In the genomic region with DNA sequence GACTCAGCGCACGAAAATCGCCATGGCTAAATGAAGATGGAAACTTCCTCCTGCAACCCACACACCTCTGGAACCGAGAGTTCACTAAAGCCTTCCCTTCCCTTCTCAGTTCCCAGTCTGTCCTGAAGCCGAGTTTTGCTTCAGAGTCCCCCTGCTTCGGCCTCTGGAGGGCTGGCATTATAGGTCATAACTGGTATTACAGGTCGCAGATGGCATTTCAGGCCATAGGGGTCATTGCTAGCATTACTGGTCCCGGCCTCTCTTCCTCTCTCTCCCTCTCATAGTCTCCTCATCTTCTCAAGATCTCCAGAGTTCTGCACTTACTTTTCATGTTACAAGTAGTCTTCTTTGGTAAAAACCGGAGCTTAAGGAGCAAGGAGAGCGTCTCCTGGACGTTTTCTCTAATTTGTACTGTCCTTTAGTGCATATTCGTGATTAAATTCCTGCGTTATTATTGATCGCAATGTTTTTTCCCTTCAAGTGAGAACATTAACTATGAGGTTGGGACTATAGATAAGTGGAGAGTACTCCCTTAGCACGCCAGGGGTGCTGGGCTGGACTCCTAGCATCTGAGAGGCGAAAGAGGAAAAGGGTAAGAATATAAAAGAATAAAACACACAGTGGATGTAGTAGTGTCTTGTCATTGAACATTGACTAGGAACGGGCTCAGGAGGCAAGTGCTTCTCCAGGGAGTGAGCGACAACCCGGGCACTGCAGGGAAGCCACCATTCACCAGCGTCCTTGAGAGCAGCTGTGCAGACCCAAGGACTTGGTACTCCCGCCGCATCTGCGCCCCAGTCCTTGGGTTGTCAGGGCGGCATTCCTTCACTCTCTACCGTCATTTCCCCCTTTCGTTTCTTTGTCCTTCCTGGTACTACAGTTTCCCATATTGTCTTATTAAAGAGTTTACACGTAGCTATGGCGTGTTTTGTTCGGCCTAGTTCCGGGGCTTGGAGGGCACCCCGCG, we compare ENCODE assay signal across 7 mouse cellular contexts. TPM values are rescaled to one million over a fixed set of nuclear protein-coding genes. Genes with fewer than 3 reads are reported as not detected.
DNase-seq lines count a peak whose midpoint lies in the region; ATAC-seq and TF ChIP-seq lines count a peak whose summit lies in the region.

No protein-coding gene starts in this region.

- H3K9me3 ChIP-seq in midbrain, embryonic 12.5 days, result no peaks in the 10 kb centered on the region

- H3K4me3 ChIP-seq in bone marrow, adult 2 months (replicated peaks; ENCODE audit: control insufficient read depth, low read depth, low read length), result peak overlapping the region; percentile 81
- H3K4me3 ChIP-seq in midbrain, embryonic 12.5 days, result peak overlapping the region; percentile 67

- peak; percentile 57 for ATAC-seq in midbrain, embryonic 12.5 days (ENCODE audit: low FRiP score, low read depth)

- no peak for TF ChIP-seq POLR2A in bone marrow, adult 2 months (IDR thresholded peaks at IDR 0.05; ENCODE audit: borderline replicate concordance, control insufficient read depth, low read depth, low read length)

- H3K4me1 ChIP-seq in bone marrow, adult 2 months (ENCODE audit: control insufficient read depth, insufficient read depth, low read length), result peaks cover 4% of the 10 kb centered on the region
- peaks cover 19% of the 10 kb centered on the region for H3K4me1 ChIP-seq in midbrain, embryonic 12.5 days

- peak overlapping the region; percentile 78 for H3K27ac ChIP-seq in bone marrow, adult 2 months (ENCODE audit: control insufficient read depth, insufficient read depth, low read depth, low read length, poor library complexity)
- H3K27ac ChIP-seq in midbrain, embryonic 12.5 days (replicated peaks), result peak overlapping the region; percentile 67

- DNase-seq in spleen, adult 12 weeks (ENCODE audit: low spot score), result peak; percentile 6
- no peak for DNase-seq in spleen, postnatal 14 days (ENCODE audit: low spot score in 2 of 2)
- DNase-seq in frontal cortex, postnatal 36 days (ENCODE audit: low spot score in 2 of 2), result peak; percentile 40 to 46
- peak; percentile 16 to 56 for DNase-seq in left cerebral cortex, adult 8-10 months (ENCODE audit: low spot score in 2 of 2)
- DNase-seq in yolk sac, embryonic 10.5 days (ENCODE audit: low spot score), result peak; percentile 26

- peaks cover 9% of the 10 kb centered on the region for H3K27me3 ChIP-seq in midbrain, embryonic 12.5 days

- no peaks in the 10 kb centered on the region for H3K36me3 ChIP-seq in midbrain, embryonic 12.5 days

- no peak for TF ChIP-seq CTCF in bone marrow, adult 2 months (IDR thresholded peaks at IDR 0.05; ENCODE audit: control insufficient read depth, insufficient read depth, low read length)

- H3K9ac ChIP-seq in midbrain, embryonic 12.5 days (replicated peaks), result peak overlapping the region; percentile 89

- H3K4me2 ChIP-seq in midbrain, embryonic 12.5 days (replicated peaks), result peak overlapping the region; percentile 68

- WGBS in bone marrow, adult 2 months, result 30% methylated on average over 32 of the region's 32 CpGs
- 8% methylated on average over 32 of the region's 32 CpGs for WGBS in midbrain, embryonic 12.5 days

RNA-seq across cellular contexts. Expression of a gene that starts 0.8 kb away (rescaled TPM):
- polyA plus RNA-seq in bone marrow, adult 2 months (2011; ENCODE audit: insufficient read depth, insufficient read length, low replicate concordance, missing spikeins), result 9.0 and 24.4 TPM in 2 replicates
- total RNA-seq in left cerebral cortex, adult 8-10 months (2022), result 10 to 100 TPM; 21.3 to 27.1 (median 24.0) TPM
- polyA plus RNA-seq in midbrain, embryonic 12.5 days (2016; fragmentation: Nextera tagmentation; extraction: Ambion mirVana), result 32.6 and 35.8 TPM in 2 replicates

Comparison
In these comparisons a context has a peak if more than half of its experiments do, and no peak if none do; other contexts are left out.
1. DNase-seq: peak in spleen, adult 12 weeks (single experiment), frontal cortex, postnatal 36 days (2 of 2), left cerebral cortex, adult 8-10 months (2 of 2) and yolk sac, embryonic 10.5 days (single experiment); none in spleen, postnatal 14 days (0 of 2).